Mouse (Mus musculus) MEL-GATA-1-ER (cell line): ENCODE measurements around the gene Drc7.

Source experiments
- DNase-seq: peaks from one replicate; pipeline ENCODE4 v3.0.0-alpha.2; 2012; ENCODE audit warnings: low read depth; ENCODE audit errors: extremely low read depth

Drc7 gene

DNA sequence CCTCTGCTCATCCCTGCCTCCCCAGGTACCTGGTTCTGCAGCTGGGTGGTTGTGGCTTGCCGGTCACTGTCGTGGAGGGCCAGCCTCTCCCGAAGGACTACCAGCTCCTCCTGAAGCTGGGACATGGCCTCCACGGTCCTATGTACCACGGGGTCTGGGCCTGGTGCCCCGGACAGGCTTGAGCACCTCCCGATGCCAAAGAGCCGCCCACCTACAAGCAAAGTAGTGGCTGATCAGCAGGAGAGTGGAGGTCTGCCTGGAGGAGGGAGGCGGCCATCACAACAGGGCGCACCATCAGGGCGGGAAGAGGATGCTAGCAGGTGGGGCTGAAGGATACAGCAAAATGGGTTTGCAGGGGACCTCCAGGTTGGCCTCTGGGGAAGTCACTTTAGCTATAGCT, 71.6 kb downstream of the Drc7 start:
- DNase-seq: no peak

DNA sequence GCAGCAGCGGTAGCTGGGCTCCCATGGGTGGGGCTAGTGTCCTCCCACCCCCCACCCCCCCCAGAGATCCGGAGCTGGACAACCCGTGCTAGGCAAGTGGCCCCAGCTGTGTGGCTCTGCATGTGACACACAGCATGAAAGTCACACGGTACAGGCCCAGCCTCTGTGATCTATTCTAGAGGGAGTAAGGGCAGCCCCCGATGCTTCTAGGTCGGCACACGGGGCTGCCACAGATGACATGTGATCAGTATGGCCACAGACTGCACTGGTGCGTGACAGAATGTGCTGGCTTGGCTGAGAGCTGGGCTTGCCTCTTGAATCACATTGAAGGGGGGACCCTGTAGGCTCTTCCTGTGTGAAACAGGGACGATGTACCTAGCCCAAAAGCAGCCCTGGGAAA, 72.8 kb downstream of the Drc7 start:
- DNase-seq: no peak
